Mouse (Mus musculus) E14TG2a.4 (cell line): Measurements from ENCODE around the gene Dguok.

Experiments
- H3K27me3 ChIP-seq: 2 replicates; pipeline ENCODE4 v1.6.1; 2014; ENCODE audit warnings: low read length, control low read depth; ENCODE audit not compliant: insufficient read depth
- H3K36me3 ChIP-seq: 2 replicates; pipeline ENCODE4 v1.6.1; 2014; ENCODE audit warnings: low read length, control low read depth; ENCODE audit not compliant: insufficient read depth
- H3K4me1 ChIP-seq: replicated peaks from 2 replicates; pipeline ENCODE4 v1.6.1; 2014; ENCODE audit warnings: low read depth, low read length, control low read depth
- H3K4me3 ChIP-seq: replicated peaks from 2 replicates; pipeline ENCODE4 v1.5.1; 2014; ENCODE audit warnings: mild to moderate bottlenecking, low read length
- H3K9me3 ChIP-seq: 2 replicates; pipeline ENCODE4 v1.6.1; 2014; ENCODE audit warnings: low read length, control low read depth
- CTCF ChIP-seq: conservative IDR thresholded peaks from 2 replicates; pipeline ENCODE4 v1.5.1; 2014; ENCODE audit warnings: low read length
- NANOG ChIP-seq: IDR thresholded peaks from 2 replicates; pipeline ENCODE4 v1.6.1; 2014; ENCODE audit warnings: borderline replicate concordance, low read length, mixed read lengths
- POU5F1 ChIP-seq: IDR thresholded peaks from 2 replicates; pipeline ENCODE4 v1.6.1; 2014; ENCODE audit warnings: low read length, borderline replicate concordance

Dguok gene

DNA sequence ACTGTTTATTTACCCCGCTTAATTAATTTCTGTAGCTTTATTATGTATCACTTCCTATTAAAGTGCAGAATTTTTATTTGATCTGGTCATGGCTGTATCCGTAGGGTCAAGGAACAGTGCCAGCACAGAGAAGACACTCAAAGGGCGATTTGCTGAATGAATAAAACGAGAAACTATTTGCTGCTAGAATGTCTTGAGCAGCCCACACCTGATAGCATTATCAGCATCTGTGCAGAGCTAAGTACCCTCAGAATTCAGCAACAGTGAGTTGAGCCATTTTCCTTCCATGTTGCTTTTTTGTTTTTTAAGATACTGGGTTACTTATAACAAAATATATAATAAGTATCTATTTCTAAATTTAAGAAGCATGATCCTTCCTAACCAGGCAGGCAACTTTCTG lies 1.2 kb downstream of the Dguok start:
- TF ChIP-seq CTCF (no peak), POU5F1 (no peak), NANOG (no peak)
- H3K36me3 ChIP-seq, result peaks cover 13% of the 10 kb centered on the region
- H3K4me3 ChIP-seq, result peak overlapping the region; percentile 88
- peaks cover 3% of the 10 kb centered on the region; the same call in 1 of the 2 replicates for H3K9me3 ChIP-seq
- no peaks in the 10 kb centered on the region for H3K27me3 ChIP-seq
- peaks cover 20% of the 10 kb centered on the region for H3K4me1 ChIP-seq

DNA sequence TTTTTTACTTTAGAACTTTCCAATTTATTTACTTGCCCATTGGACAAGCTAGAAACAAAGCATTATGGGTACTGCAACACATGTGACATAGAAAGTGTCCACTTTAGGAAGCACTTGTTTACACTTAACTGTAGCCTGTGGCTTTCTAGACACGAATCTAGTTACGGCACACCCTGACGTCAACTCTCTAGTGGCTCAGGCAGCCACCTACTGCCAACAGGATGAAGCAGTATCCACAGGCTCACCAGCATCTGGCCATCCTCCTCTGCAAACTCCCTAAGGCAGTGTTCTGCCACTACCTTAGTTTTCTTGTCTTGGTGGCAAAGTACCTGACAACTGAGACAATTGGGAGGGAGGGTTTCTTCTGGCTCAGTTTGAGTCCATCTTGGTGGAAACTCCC lies 3.4 kb downstream of the Dguok start:
- Histone ChIP-seq H3K27me3 (no peaks in the 10 kb centered on the region), H3K36me3 (peaks cover 13% of the 10 kb centered on the region), H3K9me3 (peaks cover 5% of the 10 kb centered on the region; the same call in 1 of the 2 replicates), H3K4me3 (no peak overlapping the region), H3K4me1 (peaks cover 20% of the 10 kb centered on the region)
- no peak for TF ChIP-seq POU5F1
- no peak for TF ChIP-seq NANOG
- no peak for TF ChIP-seq CTCF

DNA sequence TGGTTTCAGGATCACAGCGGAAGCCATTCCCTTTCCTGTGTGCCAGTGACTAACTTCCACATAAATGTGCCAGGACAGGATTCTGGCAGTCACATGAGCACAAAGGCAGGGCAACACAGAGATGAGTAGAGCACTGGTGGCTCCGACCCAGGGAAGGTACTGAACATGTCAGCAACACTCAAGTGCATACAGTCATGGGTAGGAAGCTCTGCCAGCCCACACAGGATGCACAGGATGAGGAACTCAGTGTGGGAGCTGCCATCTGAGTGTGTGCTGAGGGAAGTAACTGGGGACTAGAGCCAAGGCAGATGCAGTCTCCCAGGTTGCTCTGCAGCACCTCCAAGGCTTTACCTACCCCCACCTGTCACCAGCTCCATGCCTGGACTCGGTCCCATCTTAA lies 4.1 kb downstream of the Dguok start:
- Histone ChIP-seq H3K27me3 (no peaks in the 10 kb centered on the region), H3K36me3 (peaks cover 16% of the 10 kb centered on the region), H3K9me3 (peaks cover 5% of the 10 kb centered on the region; the same call in 1 of the 2 replicates), H3K4me3 (no peak overlapping the region), H3K4me1 (peaks cover 25% of the 10 kb centered on the region)
- TF ChIP-seq NANOG (no peak), CTCF (no peak), POU5F1 (no peak)

DNA sequence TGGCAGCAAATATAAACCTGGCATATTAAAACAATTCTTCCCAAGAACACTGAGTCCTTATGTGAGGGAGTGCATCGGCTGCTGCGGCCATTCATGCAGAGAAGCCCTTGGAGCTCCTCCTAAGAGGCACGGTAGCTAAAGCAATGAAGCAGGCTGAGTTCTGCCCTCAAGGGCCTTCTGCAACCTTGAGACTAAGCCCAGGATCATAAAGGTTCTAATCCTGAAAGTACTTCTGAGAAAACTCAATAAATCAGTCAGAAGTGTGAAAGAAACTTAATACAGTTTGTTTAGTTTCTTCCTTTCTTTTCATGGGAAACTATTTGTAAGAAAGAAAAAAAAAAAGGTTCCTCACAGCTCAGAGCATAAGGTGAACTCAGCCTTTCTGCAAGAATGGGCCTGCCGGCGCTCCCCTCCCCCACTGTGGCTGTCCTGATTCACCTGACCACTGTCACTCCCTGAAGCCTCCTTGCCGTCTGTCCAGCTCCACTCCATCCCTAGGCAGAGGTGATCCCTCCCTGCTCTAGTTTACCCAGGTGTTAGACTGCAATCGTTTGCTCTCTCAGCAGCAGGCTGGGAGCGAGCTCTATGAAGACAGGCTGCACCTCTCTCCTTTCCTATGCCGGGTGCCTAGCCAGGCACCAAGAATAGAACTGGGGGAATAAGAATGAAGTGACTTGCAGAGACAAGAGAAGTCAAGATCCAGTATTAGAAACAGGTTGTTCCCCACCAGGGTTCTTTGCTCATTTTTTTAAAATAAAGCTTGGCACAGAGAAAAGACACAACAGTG lies 5.1 kb downstream of the Dguok start:
- Histone ChIP-seq H3K9me3 (peaks cover 5% of the 10 kb centered on the region; the same call in 1 of the 2 replicates), H3K36me3 (peaks cover 16% of the 10 kb centered on the region), H3K4me3 (no peak overlapping the region), H3K27me3 (no peaks in the 10 kb centered on the region), H3K4me1 (peaks cover 26% of the 10 kb centered on the region)
- TF ChIP-seq POU5F1 (no peak), CTCF (no peak), NANOG (no peak)

DNA sequence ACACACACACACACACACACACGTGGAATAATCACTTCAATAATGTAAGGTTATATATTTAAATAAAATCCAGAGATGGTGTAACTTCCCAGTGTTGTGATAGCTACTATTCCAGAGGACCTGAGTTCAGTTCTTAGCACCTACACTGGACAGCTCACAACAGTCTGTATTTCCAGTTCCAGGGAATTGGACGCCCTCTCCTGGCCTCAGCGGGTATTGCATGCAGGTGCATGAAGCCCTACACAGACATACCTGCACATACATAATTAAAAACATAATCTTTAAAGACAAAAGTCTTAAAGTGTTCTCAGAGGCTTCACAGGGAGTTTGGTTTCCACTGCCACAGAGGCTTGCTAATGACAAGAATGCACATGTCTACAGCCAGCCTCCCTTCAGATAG lies 6.3 kb downstream of the Dguok start:
- no peak overlapping the region for H3K4me3 ChIP-seq
- H3K27me3 ChIP-seq, result no peaks in the 10 kb centered on the region
- peaks cover 5% of the 10 kb centered on the region; the same call in 1 of the 2 replicates for H3K9me3 ChIP-seq
- H3K36me3 ChIP-seq, result peaks cover 19% of the 10 kb centered on the region
- TF ChIP-seq CTCF (peak; percentile 94), POU5F1 (no peak)
- peaks cover 19% of the 10 kb centered on the region for H3K4me1 ChIP-seq

DNA sequence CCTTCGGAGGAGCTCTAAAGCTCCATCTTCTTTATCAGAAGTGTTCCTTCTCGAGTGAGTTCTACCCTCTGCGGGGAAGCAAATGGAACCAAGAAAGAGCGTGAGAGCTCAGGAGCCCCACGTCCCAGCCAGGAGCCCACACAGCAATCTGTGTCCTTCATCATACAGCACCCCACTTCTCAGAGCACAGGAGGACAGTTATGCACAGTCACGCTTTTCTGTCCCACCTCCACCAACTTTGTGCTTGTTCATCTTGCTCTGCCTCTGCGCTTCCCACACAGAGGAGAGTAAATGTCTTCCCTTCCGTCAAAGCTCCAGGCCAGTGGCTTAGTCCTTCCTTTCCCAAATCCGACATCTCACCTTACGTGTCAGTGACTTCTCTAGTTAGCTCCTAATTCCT lies 7.7 kb downstream of the Dguok start:
- Histone ChIP-seq H3K4me3 (no peak overlapping the region), H3K4me1 (peaks cover 16% of the 10 kb centered on the region), H3K27me3 (no peaks in the 10 kb centered on the region), H3K36me3 (peaks cover 16% of the 10 kb centered on the region), H3K9me3 (peaks cover 5% of the 10 kb centered on the region; the same call in 1 of the 2 replicates)
- no peak for TF ChIP-seq POU5F1
- no peak for TF ChIP-seq CTCF
- no peak for TF ChIP-seq NANOG

DNA sequence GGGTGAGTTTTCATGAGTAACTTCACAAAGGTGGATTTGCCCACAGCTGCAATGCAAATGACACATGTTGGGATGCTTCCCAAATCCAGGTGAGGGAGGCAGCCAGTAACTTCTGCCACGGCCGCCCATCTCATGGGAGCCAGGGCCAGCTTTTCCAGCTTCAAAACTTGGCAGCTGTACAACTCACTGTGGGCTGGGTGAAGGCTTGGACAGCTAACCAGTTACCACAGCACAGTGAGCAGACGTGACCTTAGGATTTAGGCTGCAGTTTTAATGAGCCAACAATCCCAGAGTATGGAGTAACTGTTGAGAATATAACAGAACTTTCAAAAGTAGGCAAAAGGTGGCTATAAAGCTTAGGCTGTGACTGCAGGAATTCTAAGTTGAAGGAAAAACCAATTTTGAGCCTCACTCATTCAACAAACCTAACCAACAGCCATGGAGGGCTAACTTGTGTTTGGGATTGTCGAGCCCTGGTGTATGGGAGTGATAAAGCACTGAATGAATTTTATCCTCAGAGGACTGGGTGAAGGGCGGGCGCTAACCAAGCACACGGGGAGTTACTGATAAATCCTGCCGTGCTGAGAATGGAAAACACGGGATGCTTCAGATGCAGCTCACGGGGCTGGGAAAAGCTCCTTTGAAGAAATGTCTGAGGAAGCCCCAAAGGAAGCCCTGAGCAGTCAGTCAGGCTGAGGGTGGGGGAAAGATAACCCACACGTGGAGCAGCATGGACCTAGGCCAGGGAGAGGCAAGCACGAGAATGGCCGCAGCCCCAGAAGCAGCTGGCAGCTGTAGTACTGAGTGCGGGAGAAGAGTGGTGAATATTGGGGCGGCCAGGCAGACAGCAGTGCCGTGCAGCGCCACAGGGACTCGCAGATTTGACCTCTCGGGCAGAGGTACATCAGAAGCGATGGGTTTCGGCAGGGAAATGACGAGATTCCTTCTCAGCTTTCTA lies 9.7 kb downstream of the Dguok start:
- Histone ChIP-seq H3K27me3 (no peaks in the 10 kb centered on the region), H3K4me1 (peaks cover 14% of the 10 kb centered on the region), H3K4me3 (0 out of 2 replicates have a peak overlapping the region, but pooled peaks have one; percentile 4), H3K36me3 (peaks cover 17% of the 10 kb centered on the region; the same call in 1 of the 2 replicates), H3K9me3 (peaks cover 2% of the 10 kb centered on the region; the same call in 1 of the 2 replicates)
- TF ChIP-seq NANOG (no peak), POU5F1 (no peak), CTCF (no peak)

DNA sequence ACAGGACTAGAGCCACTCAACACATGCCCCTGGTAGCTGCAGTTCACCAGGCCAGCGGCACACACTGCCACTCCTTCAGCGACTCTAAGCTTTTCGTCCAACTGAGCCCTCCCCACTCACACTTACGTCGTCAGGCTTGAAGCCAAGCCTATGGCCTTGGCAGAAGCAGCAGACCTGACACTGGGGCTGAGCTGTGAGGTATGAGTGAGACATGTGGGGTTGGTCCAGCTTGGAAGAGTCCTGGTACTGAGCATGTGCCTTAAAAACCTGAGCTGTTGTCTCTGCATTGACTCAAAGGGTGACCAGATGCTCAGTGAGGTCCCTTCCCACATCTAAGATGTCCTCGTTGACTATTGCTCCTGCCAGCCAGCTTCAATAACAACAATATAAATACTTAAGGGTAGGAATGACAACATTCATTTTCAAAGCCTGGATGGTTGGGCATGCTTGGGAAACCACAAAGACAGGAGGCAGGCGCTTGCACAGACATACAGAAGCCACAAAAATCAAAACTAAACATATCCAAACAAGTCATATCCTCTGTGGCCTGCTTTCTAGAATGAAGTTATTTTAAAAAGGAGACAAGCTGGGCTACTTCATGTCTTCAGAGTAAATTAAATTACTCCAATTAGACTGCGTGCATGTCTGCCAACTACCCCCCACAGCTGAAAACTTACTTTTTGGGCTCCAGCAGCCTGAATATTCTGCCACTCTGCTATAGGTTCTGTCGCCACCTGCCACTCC lies 10.6 kb downstream of the Dguok start:
- Histone ChIP-seq H3K4me1 (peaks cover 11% of the 10 kb centered on the region), H3K9me3 (peaks cover 2% of the 10 kb centered on the region; the same call in 1 of the 2 replicates), H3K27me3 (no peaks in the 10 kb centered on the region), H3K4me3 (no peak overlapping the region), H3K36me3 (peaks cover 17% of the 10 kb centered on the region; the same call in 1 of the 2 replicates)
- TF ChIP-seq NANOG, result no peak
- TF ChIP-seq CTCF, result no peak
- no peak for TF ChIP-seq POU5F1
